Mouse (Mus musculus): ENCODE results near the gene Gm49325. TPM values are rescaled to one million over a fixed set of nuclear protein-coding genes. Genes with fewer than 3 reads are reported as not detected.
A peak's percentile ranks its signal among the peaks of the same experiment; 100 is the strongest.

Gene Gm49325
- polyA plus RNA-seq, 1 experiment from 2014 or later, result 3.1 TPM

- ATAC-seq (ENCODE audit: insufficient number of reproducible peaks, low FRiP score, low TSS enrichment, low read depth), result no peak
- 85% methylated on average over 8 of the region's 8 CpGs for WGBS
- Histone ChIP-seq H3K9me3 (replicated peaks) (no peaks in the 10 kb centered on the region), H3K9ac (no peak overlapping the region), H3K4me2 (replicated peaks) (no peak overlapping the region), H3K27me3 (no peaks in the 10 kb centered on the region), H3K27ac (replicated peaks) (no peak overlapping the region), H3K4me3 (replicated peaks) (no peak overlapping the region), H3K36me3 (peaks cover 69% of the 10 kb centered on the region), H3K4me1 (no peaks in the 10 kb centered on the region)
These were observed 16.2 kb upstream of the Gm49325 start for GRCm38 (mm10) chr10:77589749-77590148.

- WGBS, result 40% methylated on average over 6 of the region's 6 CpGs
- Histone ChIP-seq H3K9me3 (replicated peaks) (no peaks in the 10 kb centered on the region), H3K4me1 (no peaks in the 10 kb centered on the region), H3K9ac (no peak overlapping the region), H3K27me3 (no peaks in the 10 kb centered on the region), H3K36me3 (peaks cover 79% of the 10 kb centered on the region), H3K4me2 (replicated peaks) (no peak overlapping the region), H3K4me3 (replicated peaks) (no peak overlapping the region), H3K27ac (replicated peaks) (no peak overlapping the region)
- ATAC-seq (ENCODE audit: insufficient number of reproducible peaks, low FRiP score, low TSS enrichment, low read depth), result peak; percentile 22; the same call in 1 of the 2 replicates
These were observed 15.2 kb upstream of the Gm49325 start for GRCm38 (mm10) chr10:77590812-77591211.

GRCm38 (mm10) chr10:77591546-77591945, 14.5 kb upstream of the Gm49325 start:
- 78% methylated on average over 6 of the region's 6 CpGs for WGBS
- Histone ChIP-seq H3K4me3 (replicated peaks) (no peak overlapping the region), H3K9ac (no peak overlapping the region), H3K4me2 (replicated peaks) (no peak overlapping the region), H3K36me3 (peaks cover 84% of the 10 kb centered on the region), H3K4me1 (no peaks in the 10 kb centered on the region), H3K27ac (replicated peaks) (no peak overlapping the region), H3K9me3 (replicated peaks) (no peaks in the 10 kb centered on the region), H3K27me3 (no peaks in the 10 kb centered on the region)
- no peak for ATAC-seq (ENCODE audit: insufficient number of reproducible peaks, low FRiP score, low TSS enrichment, low read depth)

- no peaks in the 10 kb centered on the region for H3K4me1 ChIP-seq
- H3K4me2 ChIP-seq (replicated peaks), result no peak overlapping the region
- H3K36me3 ChIP-seq, result peaks cover 77% of the 10 kb centered on the region
- 91% methylated on average over 2 of the region's 2 CpGs for WGBS
- no peaks in the 10 kb centered on the region for H3K9me3 ChIP-seq (replicated peaks)
- no peaks in the 10 kb centered on the region for H3K27me3 ChIP-seq
- no peak overlapping the region for H3K9ac ChIP-seq
- no peak overlapping the region for H3K4me3 ChIP-seq (replicated peaks)
- no peak for ATAC-seq (ENCODE audit: insufficient number of reproducible peaks, low FRiP score, low TSS enrichment, low read depth)
- H3K27ac ChIP-seq (replicated peaks), result no peak overlapping the region
These were observed 9.9 kb upstream of the Gm49325 start for GRCm38 (mm10) chr10:77596060-77596459.

- Histone ChIP-seq H3K4me1 (peaks cover 22% of the 10 kb centered on the region), H3K27ac (replicated peaks) (no peak overlapping the region), H3K9ac (no peak overlapping the region), H3K36me3 (peaks cover 19% of the 10 kb centered on the region), H3K9me3 (replicated peaks) (no peaks in the 10 kb centered on the region), H3K4me2 (replicated peaks) (no peak overlapping the region), H3K4me3 (replicated peaks) (no peak overlapping the region), H3K27me3 (no peaks in the 10 kb centered on the region)
- ATAC-seq (ENCODE audit: insufficient number of reproducible peaks, low FRiP score, low TSS enrichment, low read depth), result no peak
- WGBS, result 56% methylated on average over 4 of the region's 4 CpGs
These were observed 3.0 kb upstream of the Gm49325 start for GRCm38 (mm10) chr10:77603021-77603420.

GRCm38 (mm10) chr10:77604111-77604510, 1.9 kb upstream of the Gm49325 start:
- Histone ChIP-seq H3K4me2 (replicated peaks) (no peak overlapping the region), H3K36me3 (peaks cover 12% of the 10 kb centered on the region; the same call in 1 of the 2 replicates), H3K9ac (no peak overlapping the region), H3K27ac (replicated peaks) (no peak overlapping the region), H3K9me3 (replicated peaks) (no peaks in the 10 kb centered on the region), H3K4me1 (peaks cover 22% of the 10 kb centered on the region), H3K27me3 (no peaks in the 10 kb centered on the region), H3K4me3 (replicated peaks) (no peak overlapping the region)
- ATAC-seq (ENCODE audit: insufficient number of reproducible peaks, low FRiP score, low TSS enrichment, low read depth), result no peak
- WGBS, result 95% methylated on average over 6 of the region's 6 CpGs

- Histone ChIP-seq H3K27me3 (no peaks in the 10 kb centered on the region), H3K9me3 (replicated peaks) (no peaks in the 10 kb centered on the region), H3K4me1 (peaks cover 22% of the 10 kb centered on the region), H3K4me3 (replicated peaks) (no peak overlapping the region), H3K4me2 (replicated peaks) (no peak overlapping the region), H3K9ac (no peak overlapping the region), H3K36me3 (peaks cover 11% of the 10 kb centered on the region), H3K27ac (replicated peaks) (peak overlapping the region; percentile 99; the same call in 1 of the 2 replicates)
- no peak for ATAC-seq (ENCODE audit: insufficient number of reproducible peaks, low FRiP score, low TSS enrichment, low read depth)
- WGBS, result 78% methylated on average over 5 of the region's 5 CpGs
These were observed 1.0 kb upstream of the Gm49325 start for GRCm38 (mm10) chr10:77604958-77605357.

- ATAC-seq (ENCODE audit: insufficient number of reproducible peaks, low FRiP score, low TSS enrichment, low read depth), result no peak
- Histone ChIP-seq H3K4me3 (replicated peaks) (peak overlapping the region; percentile 67), H3K36me3 (peaks cover 15% of the 10 kb centered on the region), H3K4me1 (peaks cover 22% of the 10 kb centered on the region), H3K4me2 (replicated peaks) (peak overlapping the region; percentile 87), H3K27ac (replicated peaks) (peak overlapping the region; percentile 99), H3K9ac (no peak overlapping the region), H3K9me3 (replicated peaks) (no peaks in the 10 kb centered on the region), H3K27me3 (no peaks in the 10 kb centered on the region)
- 43% methylated on average over 1 of the region's 1 CpGs for WGBS
These were observed 629 bp upstream of the Gm49325 start for GRCm38 (mm10) chr10:77605368-77605767.

GRCm38 (mm10) chr10:77606855-77607254, 858 bp downstream of the Gm49325 start:
- no peaks in the 10 kb centered on the region for H3K9me3 ChIP-seq (replicated peaks)
- H3K4me3 ChIP-seq (replicated peaks), result peak overlapping the region; percentile 67
- H3K36me3 ChIP-seq, result peaks cover 30% of the 10 kb centered on the region
- WGBS, result 43% methylated on average over 7 of the region's 7 CpGs
- H3K4me2 ChIP-seq (replicated peaks), result peak overlapping the region; percentile 87
- H3K9ac ChIP-seq, result peak overlapping the region; percentile 71
- H3K27me3 ChIP-seq, result no peaks in the 10 kb centered on the region
- no peak for ATAC-seq (ENCODE audit: insufficient number of reproducible peaks, low FRiP score, low TSS enrichment, low read depth)
- peaks cover 22% of the 10 kb centered on the region for H3K4me1 ChIP-seq
- H3K27ac ChIP-seq (replicated peaks), result peak overlapping the region; percentile 99

- ATAC-seq (ENCODE audit: insufficient number of reproducible peaks, low FRiP score, low TSS enrichment, low read depth), result no peak
- peak overlapping the region; percentile 87 for H3K4me2 ChIP-seq (replicated peaks)
- H3K4me3 ChIP-seq (replicated peaks), result peak overlapping the region; percentile 67
- no peak overlapping the region for H3K9ac ChIP-seq
- no peaks in the 10 kb centered on the region for H3K27me3 ChIP-seq
- 58% methylated on average over 5 of the region's 5 CpGs for WGBS
- H3K36me3 ChIP-seq, result peaks cover 35% of the 10 kb centered on the region
- no peaks in the 10 kb centered on the region for H3K9me3 ChIP-seq (replicated peaks)
- no peak overlapping the region for H3K27ac ChIP-seq (replicated peaks)
- peaks cover 22% of the 10 kb centered on the region for H3K4me1 ChIP-seq
These were observed 1.4 kb downstream of the Gm49325 start for GRCm38 (mm10) chr10:77607441-77607840.

GRCm38 (mm10) chr10:77608589-77608988, 2.6 kb downstream of the Gm49325 start:
- no peak overlapping the region for H3K9ac ChIP-seq
- H3K4me1 ChIP-seq, result peaks cover 22% of the 10 kb centered on the region
- ATAC-seq (ENCODE audit: insufficient number of reproducible peaks, low FRiP score, low TSS enrichment, low read depth), result no peak
- no peaks in the 10 kb centered on the region for H3K27me3 ChIP-seq
- no peaks in the 10 kb centered on the region for H3K9me3 ChIP-seq (replicated peaks)
- H3K4me3 ChIP-seq (replicated peaks), result no peak overlapping the region
- H3K4me2 ChIP-seq (replicated peaks), result no peak overlapping the region
- WGBS, result 88% methylated on average over 8 of the region's 8 CpGs
- no peak overlapping the region for H3K27ac ChIP-seq (replicated peaks)
- H3K36me3 ChIP-seq, result peaks cover 45% of the 10 kb centered on the region

- Histone ChIP-seq H3K27ac (replicated peaks) (no peak overlapping the region), H3K9ac (no peak overlapping the region), H3K9me3 (replicated peaks) (no peaks in the 10 kb centered on the region), H3K4me1 (peaks cover 19% of the 10 kb centered on the region), H3K4me2 (replicated peaks) (no peak overlapping the region), H3K36me3 (peaks cover 61% of the 10 kb centered on the region), H3K4me3 (replicated peaks) (no peak overlapping the region), H3K27me3 (no peaks in the 10 kb centered on the region)
- WGBS, result 88% methylated on average over 8 of the region's 8 CpGs
- ATAC-seq (ENCODE audit: insufficient number of reproducible peaks, low FRiP score, low TSS enrichment, low read depth), result no peak
These were observed 4.4 kb downstream of the Gm49325 start for GRCm38 (mm10) chr10:77610221-77610961.

Measured in embryonic facial prominence, embryonic 15.5 days (tissue).